In the genomic region with DNA sequence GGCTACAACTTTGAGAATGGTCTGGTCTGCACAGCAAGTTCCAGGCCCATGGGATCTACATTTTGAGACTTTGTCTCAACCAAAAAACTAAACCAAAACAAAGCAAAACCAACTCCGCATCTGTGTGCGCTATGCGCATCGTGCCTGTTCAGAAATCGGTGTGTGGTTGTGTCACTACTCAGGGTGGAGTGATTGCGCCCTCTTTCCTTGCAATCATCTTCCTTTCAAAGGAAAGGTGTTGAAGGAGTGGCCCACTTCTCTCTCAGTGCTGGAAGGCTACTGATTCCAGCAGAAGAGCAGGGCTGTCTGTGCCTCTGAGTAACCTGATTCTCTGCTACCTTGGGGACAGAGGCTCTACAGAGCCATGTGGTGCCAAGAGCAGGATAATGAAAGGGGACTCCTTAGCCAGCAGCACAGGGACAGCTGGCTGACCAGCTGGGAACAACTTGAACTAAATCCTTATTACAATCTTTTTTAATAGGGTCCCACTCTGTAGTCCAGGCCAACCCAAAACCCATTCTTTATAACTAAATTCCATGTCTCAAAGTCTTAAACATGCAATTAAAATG, we compare ENCODE assay signal across 28 mouse cellular contexts. TPM values are rescaled to one million over a fixed set of nuclear protein-coding genes. Genes with fewer than 3 reads are reported as not detected.
DNase-seq lines count a peak whose midpoint lies in the region; ATAC-seq and TF ChIP-seq lines count a peak whose summit lies in the region.
"Had no signal": no experiment of that assay in that cellular context is flagged by ENCODE, and none has a peak within 500 bp of the region (broad histone marks: within the 10 kb centered on the region; RNA-seq: fewer than 3 reads in every experiment).

No protein-coding gene starts in this region.

- H3K4me3 ChIP-seq in ES-E14 (ENCODE audit: insufficient read depth in 1 of 2, low read depth in 1 of 2, low read length in 2 of 2, poor library complexity in 1 of 2, severe bottlenecking in 1 of 2): no peak overlapping the region
- H3K4me3 ChIP-seq in embryonic facial prominence, embryonic 15.5 days (replicated peaks): no peak overlapping the region
- H3K4me3 ChIP-seq in lung, adult 2 months (replicated peaks; ENCODE audit: extremely low read depth, low read depth, low read length): no peak overlapping the region
- no peak overlapping the region for H3K4me3 ChIP-seq in thymus, adult 2 months (ENCODE audit: control insufficient read depth, insufficient read depth, low read length)
- H3K4me3 ChIP-seq: forebrain, embryonic 12.5 days; heart, embryonic 10.5 days; hindbrain, embryonic 12.5 days had no signal

- no peaks in the 10 kb centered on the region for H3K36me3 ChIP-seq in ES-E14 (ENCODE audit: control insufficient read depth, insufficient read depth, low read length, poor library complexity, severe bottlenecking)
- H3K36me3 ChIP-seq in embryonic facial prominence, embryonic 15.5 days: no peaks in the 10 kb centered on the region
- no peaks in the 10 kb centered on the region for H3K36me3 ChIP-seq in thymus, adult 2 months (ENCODE audit: control insufficient read depth, insufficient read depth, low read length)
- H3K36me3 ChIP-seq: forebrain, embryonic 12.5 days; heart, embryonic 10.5 days; hindbrain, embryonic 12.5 days had no signal

- DNase-seq in gastrocnemius, postnatal 25 days: peak; percentile 22
- DNase-seq in gastrocnemius, postnatal 14 days: no peak
- DNase-seq in ES-E14 (ENCODE audit: low read depth, low spot score): no peak
- peak; percentile 44 for DNase-seq in retina, postnatal 1 day
- DNase-seq in lung, adult 2 months: no peak
- no peak for DNase-seq in thymus, adult 2 months
- DNase-seq: adrenal gland, adult 8-10 months; adrenal gland, postnatal 36 days; cerebellum, adult 11 months; cerebellum, adult 8-10 months; cerebellum, postnatal 14 days; heart, postnatal 10 days; heart, postnatal 4 days; kidney, adult 11 months had no signal

- TF ChIP-seq CTCF in lung, adult 2 months (IDR thresholded peaks at IDR 0.05; ENCODE audit: insufficient read depth, low read length): no peak
- no peak for TF ChIP-seq CTCF in thymus, adult 2 months (IDR thresholded peaks at IDR 0.05; ENCODE audit: borderline replicate concordance, control insufficient read depth, extremely low read depth, insufficient read depth, low read length, poor library complexity)

- TF ChIP-seq POLR2A in lung, adult 2 months (IDR thresholded peaks at IDR 0.05; ENCODE audit: borderline replicate concordance, extremely low read depth, low read depth, low read length): no peak
- no peak for TF ChIP-seq POLR2A in thymus, adult 2 months (IDR thresholded peaks at IDR 0.05; ENCODE audit: control insufficient read depth, extremely low read depth, insufficient read depth, low read length, poor library complexity)

- no peak overlapping the region for H3K4me2 ChIP-seq in embryonic facial prominence, embryonic 15.5 days (replicated peaks)
- H3K4me2 ChIP-seq: forebrain, embryonic 12.5 days; hindbrain, embryonic 12.5 days had no signal

- H3K27me3 ChIP-seq in embryonic facial prominence, embryonic 15.5 days: no peaks in the 10 kb centered on the region
- no peaks in the 10 kb centered on the region for H3K27me3 ChIP-seq in thymus, adult 2 months (ENCODE audit: control insufficient read depth, insufficient read depth, low read length)
- H3K27me3 ChIP-seq: hindbrain, embryonic 12.5 days; Patski had no signal

- intact Hi-C loops in gastrocnemius, postnatal 14 days (cut with DNase I; ENCODE audit: low total_unique reads): no loop called here

- H3K9me3 ChIP-seq in ES-E14 (ENCODE audit: control insufficient read depth, insufficient read depth, low read depth, low read length): no peaks in the 10 kb centered on the region
- H3K9me3 ChIP-seq in embryonic facial prominence, embryonic 15.5 days (replicated peaks): no peaks in the 10 kb centered on the region
- H3K9me3 ChIP-seq: forebrain, embryonic 12.5 days; heart, embryonic 10.5 days; hindbrain, embryonic 12.5 days had no signal

- 87% methylated on average over 6 of the region's 6 CpGs for WGBS in embryonic facial prominence, embryonic 15.5 days
- WGBS in lung, adult 2 months: 91% methylated on average over 6 of the region's 6 CpGs
- WGBS in thymus, adult 2 months: 94% methylated on average over 6 of the region's 6 CpGs

- H3K4me1 ChIP-seq in ES-E14 (ENCODE audit: control insufficient read depth in 2 of 2, insufficient read depth in 2 of 2, low read length in 2 of 2, poor library complexity in 1 of 2): peaks cover 0 to 4% of the 10 kb centered on the region in 2 experiments; a peak in 1 of 4 replicates
- peaks cover 3% of the 10 kb centered on the region; the same call in 1 of the 2 replicates for H3K4me1 ChIP-seq in embryonic facial prominence, embryonic 15.5 days
- H3K4me1 ChIP-seq in lung, adult 2 months (ENCODE audit: control insufficient read depth, insufficient read depth, low read length): no peaks in the 10 kb centered on the region
- no peaks in the 10 kb centered on the region for H3K4me1 ChIP-seq in thymus, adult 2 months (replicated peaks; ENCODE audit: control insufficient read depth, insufficient read depth, low read length)
- H3K4me1 ChIP-seq: hindbrain, embryonic 12.5 days had no signal

- H3K27ac ChIP-seq in ES-E14 (ENCODE audit: insufficient read depth, low read depth, low read length, poor library complexity, severe bottlenecking): no peak overlapping the region
- H3K27ac ChIP-seq in embryonic facial prominence, embryonic 15.5 days (replicated peaks): no peak overlapping the region
- H3K27ac ChIP-seq in thymus, adult 2 months (ENCODE audit: control insufficient read depth, insufficient read depth, low read length): no peak overlapping the region
- H3K27ac ChIP-seq: forebrain, embryonic 12.5 days; heart, embryonic 10.5 days; hindbrain, embryonic 12.5 days; hindbrain, postnatal 0 days had no signal

- no peak overlapping the region for H3K9ac ChIP-seq in ES-E14 (ENCODE audit: insufficient read depth, low read depth, low read length, poor library complexity, severe bottlenecking)
- H3K9ac ChIP-seq in embryonic facial prominence, embryonic 15.5 days: no peak overlapping the region
- H3K9ac ChIP-seq: forebrain, embryonic 12.5 days; hindbrain, embryonic 12.5 days had no signal

- in situ Hi-C loops in ES-E14 (cut with MboI; ENCODE audit: low sequenced_read_pairs in 2 of 2, unreplicated experiment in 2 of 2): no loop called here

- ATAC-seq in embryonic facial prominence, embryonic 15.5 days (ENCODE audit: insufficient number of reproducible peaks, low FRiP score, low TSS enrichment, low read depth): peak; percentile 63; the same call in 1 of the 2 replicates
- ATAC-seq in erythroblast, adult 5-6 weeks (replicated peaks; ENCODE audit: low FRiP score, poor library complexity, severe bottlenecking): no peak
- ATAC-seq: forebrain, embryonic 16.5 days; hindbrain, postnatal 0 days; Patski had no signal

TF ChIP-seq in ES-E14, 5 proteins besides CTCF, POLR2A, EP300 and RAD21:
- TF ChIP-seq HCFC1 (IDR thresholded peaks at IDR 0.05; ENCODE audit: borderline replicate concordance, insufficient read depth, low read length) (no peak), MAFK (IDR thresholded peaks at IDR 0.05; ENCODE audit: insufficient read depth, low read depth, low read length) (no peak), ZNF384 (IDR thresholded peaks at IDR 0.05; ENCODE audit: low read depth, low read length) (no peak), ZC3H11A (IDR thresholded peaks at IDR 0.05; ENCODE audit: borderline replicate concordance, low read depth, low read length) (peak; percentile 38; the same call in 1 of the 2 replicates), CHD2 (IDR thresholded peaks at IDR 0.05; ENCODE audit: low read depth, low read length) (no peak)

RNA-seq across cellular contexts. Expression of gene Calhm3, which starts 5.7 kb away (rescaled TPM):
- total RNA-seq in gastrocnemius, postnatal 25 days (2021): not detected
- total RNA-seq in gastrocnemius, postnatal 14 days (2021): not detected
- 2.8 and 3.8 TPM in 2 replicates for total RNA-seq in ES-E14 (2012; rRNA removed)
- not detected in 2 replicates for polyA plus RNA-seq in embryonic facial prominence, embryonic 15.5 days (2015; fragmentation: Nextera tagmentation; extraction: Ambion mirVana)
- not detected in 2 replicates for total RNA-seq in erythroblast, adult 5-6 weeks (2015; ENCODE audit: low replicate concordance)
- total RNA-seq in erythroblast, adult 5-6 weeks (2017; ENCODE audit: low replicate concordance): not detected in 2 replicates
- polyA plus RNA-seq in lung, adult 2 months (2012; rRNA removed): not detected in 2 replicates
- polyA plus RNA-seq in thymus, adult 2 months (2012; rRNA removed): 0.45 and 1.1 TPM in 2 replicates
- total RNA-seq: adrenal gland, adult 8-10 months; adrenal gland, postnatal 36 days; common myeloid progenitor, adult 5-6 weeks; granulocyte monocyte progenitor cell, adult 5-6 weeks; heart, postnatal 10 days; heart, postnatal 4 days; hindbrain, postnatal 0 days had no signal
- polyA plus RNA-seq: forebrain, embryonic 12.5 days; forebrain, embryonic 16.5 days; frontal cortex, adult 2 months; heart, embryonic 10.5 days; heart, embryonic 14.5 days; hindbrain, embryonic 12.5 days; hindbrain, postnatal 0 days; intestine, embryonic 14.5 days; Patski had no signal

RNA-seq across cellular contexts. Expression of gene Neurl1a, which starts 15.4 kb away (rescaled TPM):
- 100 to 1,000 TPM in 1 of 2 experiments, 10 to 100 TPM in 1; 98.2 to 105 TPM for total RNA-seq in gastrocnemius, postnatal 25 days (2021)
- 10 to 100 TPM; 63.6 to 86.9 TPM for total RNA-seq in gastrocnemius, postnatal 14 days (2021)
- 10.2 and 14.7 TPM in 2 replicates for total RNA-seq in ES-E14 (2012; rRNA removed)
- 8.0 and 9.0 TPM in 2 replicates for polyA plus RNA-seq in embryonic facial prominence, embryonic 15.5 days (2015; fragmentation: Nextera tagmentation; extraction: Ambion mirVana)
- total RNA-seq in erythroblast, adult 5-6 weeks (2015; ENCODE audit: low replicate concordance): not detected in 2 replicates
- not detected in 2 replicates for total RNA-seq in erythroblast, adult 5-6 weeks (2017; ENCODE audit: low replicate concordance)
- polyA plus RNA-seq in lung, adult 2 months (2012; rRNA removed): 8.3 and 10.1 TPM in 2 replicates
- 1.6 and 2.0 TPM in 2 replicates for polyA plus RNA-seq in thymus, adult 2 months (2012; rRNA removed)
- total RNA-seq: granulocyte monocyte progenitor cell, adult 5-6 weeks had no signal

RNA-seq across cellular contexts. Expression of gene Calhm1, which starts 19.2 kb away (rescaled TPM):
- not detected for total RNA-seq in gastrocnemius, postnatal 25 days (2021)
- not detected for total RNA-seq in gastrocnemius, postnatal 14 days (2021)
- total RNA-seq in ES-E14 (2012; rRNA removed): not detected in 2 replicates
- polyA plus RNA-seq in embryonic facial prominence, embryonic 15.5 days (2015; fragmentation: Nextera tagmentation; extraction: Ambion mirVana): not detected in 2 replicates
- total RNA-seq in erythroblast, adult 5-6 weeks (2015; ENCODE audit: low replicate concordance): not detected in 2 replicates
- total RNA-seq in erythroblast, adult 5-6 weeks (2017; ENCODE audit: low replicate concordance): not detected in 2 replicates
- polyA plus RNA-seq in lung, adult 2 months (2012; rRNA removed): not detected in 2 replicates
- 0.13 TPM in 1 of 2 replicates, not detected in the other for polyA plus RNA-seq in thymus, adult 2 months (2012; rRNA removed)
- total RNA-seq: adrenal gland, adult 8-10 months; adrenal gland, postnatal 36 days; common myeloid progenitor, adult 5-6 weeks; granulocyte monocyte progenitor cell, adult 5-6 weeks; heart, postnatal 10 days; heart, postnatal 4 days; hindbrain, postnatal 0 days had no signal
- polyA plus RNA-seq: brain, embryonic 14.5 days; forebrain, embryonic 12.5 days; forebrain, embryonic 16.5 days; frontal cortex, adult 2 months; heart, embryonic 10.5 days; heart, embryonic 14.5 days; hindbrain, embryonic 12.5 days; hindbrain, postnatal 0 days; intestine, embryonic 14.5 days; Patski had no signal

RNA-seq across cellular contexts. Expression of gene Calhm2, which starts 25.2 kb away (rescaled TPM):
- total RNA-seq in gastrocnemius, postnatal 25 days (2021): 1 to 10 TPM; 1.9 to 2.2 TPM
- total RNA-seq in gastrocnemius, postnatal 14 days (2021): 1 to 10 TPM; 2.4 to 3.2 TPM
- total RNA-seq in ES-E14 (2012; rRNA removed): 3.2 and 5.5 TPM in 2 replicates
- 11.9 and 13.4 TPM in 2 replicates for polyA plus RNA-seq in embryonic facial prominence, embryonic 15.5 days (2015; fragmentation: Nextera tagmentation; extraction: Ambion mirVana)
- total RNA-seq in erythroblast, adult 5-6 weeks (2015; ENCODE audit: low replicate concordance): 2.3 and 4.0 TPM in 2 replicates
- total RNA-seq in erythroblast, adult 5-6 weeks (2017; ENCODE audit: low replicate concordance): 1.4 and 3.5 TPM in 2 replicates
- polyA plus RNA-seq in lung, adult 2 months (2012; rRNA removed): 23.7 and 25.8 TPM in 2 replicates
- 16.3 and 17.2 TPM in 2 replicates for polyA plus RNA-seq in thymus, adult 2 months (2012; rRNA removed)

Comparison
In these comparisons a context has a peak if more than half of its experiments do, and no peak if none do; other contexts are left out.
1. DNase-seq: peak in gastrocnemius, postnatal 25 days (single experiment) and retina, postnatal 1 day (single experiment); none in gastrocnemius, postnatal 14 days (single experiment), ES-E14 (single experiment), lung, adult 2 months (single experiment) and thymus, adult 2 months (single experiment).
2. RNA of gene Neurl1a, which starts 15.4 kb away (total RNA-seq): 98.2 to 105 TPM in gastrocnemius, postnatal 25 days, 63.6 to 86.9 TPM in gastrocnemius, postnatal 14 days and 10.2 to 14.7 TPM in ES-E14; not detected in erythroblast, adult 5-6 weeks; every median in the first group is over 10 times any median in the second.